Mouse (Mus musculus): Measurements from ENCODE around the gene Xrra1.

DNA sequence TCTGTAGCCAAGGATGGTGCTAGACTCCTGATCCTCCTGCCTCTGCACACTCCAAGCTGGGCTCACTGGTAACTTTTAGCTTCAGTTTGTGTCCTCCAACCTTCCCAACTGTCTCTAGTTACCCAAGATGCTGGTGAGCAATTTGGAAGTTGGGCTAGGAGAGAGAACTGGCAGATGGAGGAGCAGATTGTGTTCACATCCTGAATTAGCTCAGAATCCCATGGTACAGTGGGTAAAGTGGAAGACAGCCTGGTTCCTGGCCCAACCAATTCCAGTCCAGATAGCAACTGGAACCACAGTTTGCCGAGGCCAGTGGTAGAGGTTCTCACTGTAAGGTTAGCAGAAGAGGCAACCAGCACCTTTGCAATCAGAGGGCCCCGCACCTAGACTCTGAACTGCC, 60.2 kb downstream of the Xrra1 start:
- TF ChIP-seq POLR2A (IDR thresholded peaks at IDR 0.05; ENCODE audit: low read depth, low read length) (no peak), CTCF (IDR thresholded peaks at IDR 0.05; ENCODE audit: borderline replicate concordance, insufficient read depth, low read length) (no peak)
